In the genomic region with DNA sequence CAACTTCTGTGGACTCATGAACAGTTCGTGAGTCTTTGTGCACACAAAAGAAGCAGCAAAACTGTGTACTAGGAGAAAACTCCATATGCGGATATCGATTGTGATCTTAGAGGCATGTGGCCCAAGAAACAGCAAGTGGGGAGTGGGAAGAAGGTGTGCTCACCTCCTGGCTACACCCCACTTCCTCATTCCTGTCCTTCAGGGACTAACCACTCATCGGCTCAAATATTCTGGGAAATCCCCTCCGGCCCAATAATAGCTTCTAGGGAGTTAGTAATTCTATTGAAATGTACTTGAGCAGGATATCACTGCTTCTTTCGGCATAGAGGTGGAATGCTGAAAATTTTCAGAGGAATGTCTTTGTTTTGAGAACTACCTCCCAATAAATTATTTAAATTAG, we compare ENCODE assay signal across 28 mouse cellular contexts.
DNase-seq lines count a peak whose midpoint lies in the region; ATAC-seq and TF ChIP-seq lines count a peak whose summit lies in the region.
"Had no signal": no experiment of that assay in that cellular context is flagged by ENCODE, and none has a peak within 500 bp of the region (broad histone marks: within the 10 kb centered on the region; RNA-seq: fewer than 3 reads in every experiment).

No protein-coding gene starts in this region.

- no peaks in the 10 kb centered on the region for H3K27me3 ChIP-seq in heart, embryonic 10.5 days (ENCODE audit: insufficient read depth, poor library complexity, severe bottlenecking)
- H3K27me3 ChIP-seq in lung, postnatal 0 days (replicated peaks; ENCODE audit: insufficient read depth, low read length), result no peaks in the 10 kb centered on the region
- H3K27me3 ChIP-seq: embryonic facial prominence, embryonic 15.5 days; liver, embryonic 13.5 days; midbrain, embryonic 13.5 days had no signal

- WGBS in heart, embryonic 10.5 days, result 82% methylated on average over 6 of the region's 6 CpGs
- 56% methylated on average over 6 of the region's 6 CpGs for WGBS in lung, postnatal 0 days

- 0 out of 2 replicates have a peak overlapping the region, but pooled peaks have one; percentile 16 for H3K27ac ChIP-seq in heart, embryonic 10.5 days
- no peak overlapping the region for H3K27ac ChIP-seq in lung, postnatal 0 days (ENCODE audit: low read length)
- H3K27ac ChIP-seq: embryonic facial prominence, embryonic 10.5 days; gastrocnemius, adult 2 months; hindbrain, embryonic 14.5 days; liver, embryonic 13.5 days; macrophage; midbrain, embryonic 13.5 days had no signal

- H3K4me2 ChIP-seq in lung, postnatal 0 days (replicated peaks; ENCODE audit: low read depth, low read length), result no peak overlapping the region
- H3K4me2 ChIP-seq: embryonic facial prominence, embryonic 15.5 days; heart, embryonic 11.5 days; hindbrain, embryonic 14.5 days; liver, embryonic 13.5 days; midbrain, embryonic 13.5 days had no signal

- TF ChIP-seq EP300 in lung, postnatal 0 days (IDR thresholded peaks at IDR 0.05), result peak; percentile 60

- peaks cover 32% of the 10 kb centered on the region for H3K4me1 ChIP-seq in heart, embryonic 10.5 days
- H3K4me1 ChIP-seq in lung, postnatal 0 days (ENCODE audit: insufficient read depth, low read depth, low read length), result peaks cover 3% of the 10 kb centered on the region; the same call in 1 of the 2 replicates
- H3K4me1 ChIP-seq: embryonic facial prominence, embryonic 10.5 days; liver, embryonic 13.5 days; midbrain, embryonic 13.5 days had no signal

- H3K9me3 ChIP-seq in heart, embryonic 10.5 days, result no peaks in the 10 kb centered on the region
- H3K9me3 ChIP-seq in lung, postnatal 0 days (ENCODE audit: low read length), result no peaks in the 10 kb centered on the region
- H3K9me3 ChIP-seq: embryonic facial prominence, embryonic 10.5 days; embryonic facial prominence, embryonic 15.5 days; liver, embryonic 13.5 days; midbrain, embryonic 13.5 days had no signal

- TF ChIP-seq CTCF in lung, postnatal 0 days (IDR thresholded peaks at IDR 0.05), result no peak

- no peak overlapping the region for H3K9ac ChIP-seq in lung, postnatal 0 days (replicated peaks; ENCODE audit: low read depth)
- H3K9ac ChIP-seq: embryonic facial prominence, embryonic 15.5 days; hindbrain, embryonic 14.5 days; liver, embryonic 13.5 days; midbrain, embryonic 13.5 days had no signal

- no peak overlapping the region for H3K4me3 ChIP-seq in heart, embryonic 10.5 days
- no peak overlapping the region for H3K4me3 ChIP-seq in lung, postnatal 0 days (ENCODE audit: low read depth, low read length)
- H3K4me3 ChIP-seq: embryonic facial prominence, embryonic 10.5 days; embryonic facial prominence, embryonic 15.5 days; gastrocnemius, adult 2 months; liver, embryonic 13.5 days; midbrain, embryonic 13.5 days had no signal

- H3K36me3 ChIP-seq in heart, embryonic 10.5 days, result no peaks in the 10 kb centered on the region
- H3K36me3 ChIP-seq in lung, postnatal 0 days (ENCODE audit: insufficient read depth, low read length), result no peaks in the 10 kb centered on the region
- H3K36me3 ChIP-seq: embryonic facial prominence, embryonic 10.5 days; embryonic facial prominence, embryonic 15.5 days; G1E; liver, embryonic 13.5 days; midbrain, embryonic 13.5 days had no signal

- peak; percentile 50 for ATAC-seq in lung, postnatal 0 days
- no peak for ATAC-seq in CD4-positive, CD25-positive, alpha-beta regulatory T cell, adult 4 months
- ATAC-seq: forebrain, embryonic 14.5 days; intestine, postnatal 0 days; midbrain, embryonic 13.5 days had no signal

- no peak for DNase-seq in heart, embryonic 10.5 days (ENCODE audit: low spot score)
- DNase-seq in heart, adult 8-10 months (ENCODE audit: low spot score), result no peak
- DNase-seq in lung, postnatal 0 days (ENCODE audit: low spot score), result peak; percentile 68
- no peak for DNase-seq in lung, postnatal 4 days
- DNase-seq in R1 (ENCODE audit: low read depth, low spot score), result peak; percentile 12
- no peak for DNase-seq in left cerebral cortex, adult 11 months (ENCODE audit: low spot score)
- no peak for DNase-seq in liver
- DNase-seq: adrenal gland, adult 8-10 months; B cell, adult 2 months; cerebellum, adult 8-10 months; cerebellum, postnatal 25 days; gastrocnemius, adult 2 months; gastrocnemius, postnatal 36 days; kidney, adult 9 months; kidney, postnatal 14 days; left cerebral cortex, postnatal 4 days; liver, embryonic 13.5 days; lung, adult 18-20 months had no signal

Comparison
In these comparisons a context has a peak if more than half of its experiments do, and no peak if none do; other contexts are left out.
1. DNase-seq: peak in lung, postnatal 0 days (single experiment) and R1 (single experiment); none in heart, embryonic 10.5 days (single experiment), heart, adult 8-10 months (single experiment), lung, postnatal 4 days (0 of 2), left cerebral cortex, adult 11 months (single experiment) and liver (single experiment).